Mouse (Mus musculus): ENCODE results near the gene Ccdc144b.
A peak's percentile ranks its signal among the peaks of the same experiment; 100 is the strongest.

The Ccdc144b gene

GRCm38 (mm10) chr3:36011239-36011638 is 42.1 kb downstream of the Ccdc144b start:
- no peak for DNase-seq

- DNase-seq = no peak
Observed at GRCm38 (mm10) chr3:36008411-36009154, 44.8 kb downstream of the Ccdc144b start.

- peak; percentile 67 to 68 for DNase-seq
Observed at GRCm38 (mm10) chr3:36004028-36004895, 49.1 kb downstream of the Ccdc144b start.

GRCm38 (mm10) chr3:36000275-36001239 is 52.8 kb downstream of the Ccdc144b start, which contains the start of gene Mccc1:
Gene Mccc1, minus strand, starts transcription at chr3:36000678.
- peak; percentile 95 to 96 for DNase-seq

- DNase-seq = no peak
Observed at GRCm38 (mm10) chr3:35994552-35995531, 58.5 kb downstream of the Ccdc144b start.

GRCm38 (mm10) chr3:35990715-35991114 is 62.6 kb downstream of the Ccdc144b start:
- DNase-seq = no peak

- no peak for DNase-seq
Observed at GRCm38 (mm10) chr3:35988031-35988430, 65.3 kb downstream of the Ccdc144b start.

GRCm38 (mm10) chr3:35986266-35986665 is 67.1 kb downstream of the Ccdc144b start:
- DNase-seq = no peak

GRCm38 (mm10) chr3:35973551-35973950 is 79.8 kb downstream of the Ccdc144b start:
- DNase-seq = peak in 1 of 2 experiments; percentile 44

GRCm38 (mm10) chr3:35972985-35973384 is 80.4 kb downstream of the Ccdc144b start:
- DNase-seq = peak in 1 of 2 experiments; percentile 43

- no peak for DNase-seq
Observed at GRCm38 (mm10) chr3:35971149-35971548, 82.2 kb downstream of the Ccdc144b start.

GRCm38 (mm10) chr3:35970441-35970840 is 82.9 kb downstream of the Ccdc144b start:
- DNase-seq = no peak

- no peak for DNase-seq
Observed at GRCm38 (mm10) chr3:35967366-35967921, 85.9 kb downstream of the Ccdc144b start.

GRCm38 (mm10) chr3:35966493-35966892 is 86.9 kb downstream of the Ccdc144b start:
- DNase-seq = no peak

- DNase-seq = no peak
Observed at GRCm38 (mm10) chr3:35964928-35965327, 88.4 kb downstream of the Ccdc144b start.

- DNase-seq = no peak
Observed at GRCm38 (mm10) chr3:35963921-35964320, 89.4 kb downstream of the Ccdc144b start.

- no peak for DNase-seq
Observed at GRCm38 (mm10) chr3:35963401-35963800, 89.9 kb downstream of the Ccdc144b start.

- peak in 1 of 2 experiments; percentile 14 for DNase-seq
Observed at GRCm38 (mm10) chr3:35962967-35963366, 90.4 kb downstream of the Ccdc144b start.

All from lung, postnatal 4 days (tissue).